Mouse (Mus musculus) ES-Bruce4 (cell line): ENCODE measurements at regions not wholly inside any gene's neighbourhood (a gene's known extent, or its start where the extent isn't known, plus 50 kb on each side); places are given as distances from the start of the nearest gene placed in this dataset.

Source experiments
- H3K27ac ChIP-seq: 2 replicates; pipeline ENCODE4 v1.5.1; 2012; ENCODE audit warnings: low read length, inconsistent platforms; ENCODE audit not compliant: insufficient read depth
- H3K27me3 ChIP-seq: 2 replicates; pipeline ENCODE4 v1.6.1; 2012; ENCODE audit warnings: mild to moderate bottlenecking, low read length, inconsistent platforms; ENCODE audit not compliant: control insufficient read depth, poor library complexity, insufficient read depth, severe bottlenecking
- H3K36me3 ChIP-seq: 2 replicates; pipeline ENCODE4 v1.6.1; 2012; ENCODE audit warnings: inconsistent platforms, mild to moderate bottlenecking, low read length, moderate library complexity; ENCODE audit not compliant: control insufficient read depth, poor library complexity, insufficient read depth, severe bottlenecking
- H3K4me1 ChIP-seq: one replicate; pipeline ENCODE4 v1.8.1; 2011; ENCODE audit warnings: low read length; ENCODE audit not compliant: control insufficient read depth, insufficient read depth
- H3K4me3 ChIP-seq: 2 replicates; pipeline ENCODE4 v1.5.1; 2011; ENCODE audit warnings: low read depth, mild to moderate bottlenecking, low read length
- H3K9ac ChIP-seq: 2 replicates; pipeline ENCODE4 v1.6.1; 2012; ENCODE audit warnings: low read depth, mild to moderate bottlenecking, inconsistent platforms; ENCODE audit not compliant: poor library complexity, severe bottlenecking
- H3K9me3 ChIP-seq: replicated peaks from 2 replicates; pipeline ENCODE4 v1.6.1; 2012; ENCODE audit warnings: mild to moderate bottlenecking, low read length, inconsistent platforms; ENCODE audit not compliant: control insufficient read depth, poor library complexity, insufficient read depth, severe bottlenecking
- CTCF ChIP-seq: IDR thresholded peaks from one replicate; pipeline ENCODE4 v1.8.1; 2011; ENCODE audit warnings: low read depth, low read length
- EP300 ChIP-seq: IDR thresholded peaks from 2 replicates; pipeline ENCODE4 v1.6.1; 2011; ENCODE audit warnings: low read depth, low read length; ENCODE audit not compliant: insufficient read depth
- POLR2A ChIP-seq: IDR thresholded peaks from one replicate; pipeline ENCODE4 v1.8.1; 2011; ENCODE audit warnings: low read length; ENCODE audit not compliant: insufficient read depth

GRCm38 (mm10) chr2:147529161-147529560 lies 167.4 kb downstream of the Pax1 start:
- no peaks in the 10 kb centered on the region for H3K9me3 ChIP-seq

GRCm38 (mm10) chr2:147515436-147515835 lies 153.7 kb downstream of the Pax1 start:
- no peak overlapping the region for H3K27ac ChIP-seq
- TF ChIP-seq POLR2A: no peak
- no peak for TF ChIP-seq EP300
- TF ChIP-seq CTCF: no peak

More at GRCm38 (mm10) chr2:147529161-147529560, 167.4 kb downstream of the Pax1 start:
- H3K36me3 ChIP-seq: no peaks in the 10 kb centered on the region
- no peak overlapping the region for H3K9ac ChIP-seq
- no peaks in the 10 kb centered on the region for H3K27me3 ChIP-seq
- no peak overlapping the region for H3K4me3 ChIP-seq
- H3K27ac ChIP-seq: no peak overlapping the region
- H3K4me1 ChIP-seq: no peaks in the 10 kb centered on the region
- TF ChIP-seq CTCF: no peak
- no peak for TF ChIP-seq EP300
- TF ChIP-seq POLR2A: no peak

GRCm38 (mm10) chr2:147514748-147515147 lies 153.0 kb downstream of the Pax1 start:
- H3K4me1 ChIP-seq: no peaks in the 10 kb centered on the region
- TF ChIP-seq EP300: no peak
- no peak for TF ChIP-seq CTCF
- H3K9me3 ChIP-seq: no peaks in the 10 kb centered on the region
- no peaks in the 10 kb centered on the region for H3K36me3 ChIP-seq
- no peak overlapping the region for H3K4me3 ChIP-seq
- H3K9ac ChIP-seq: no peak overlapping the region
- H3K27me3 ChIP-seq: 0 out of 2 replicates have a peak, but pooled peaks cover 1% of the 10 kb centered on the region
- H3K27ac ChIP-seq: no peak overlapping the region

More at GRCm38 (mm10) chr2:147515436-147515835, 153.7 kb downstream of the Pax1 start:
- Histone ChIP-seq H3K9me3 (no peaks in the 10 kb centered on the region), H3K4me1 (no peaks in the 10 kb centered on the region), H3K4me3 (no peak overlapping the region), H3K9ac (no peak overlapping the region), H3K36me3 (no peaks in the 10 kb centered on the region), H3K27me3 (0 out of 2 replicates have a peak, but pooled peaks cover 1% of the 10 kb centered on the region)

GRCm38 (mm10) chr2:147503962-147504361 lies 142.2 kb downstream of the Pax1 start:
- H3K36me3 ChIP-seq: no peaks in the 10 kb centered on the region
- no peaks in the 10 kb centered on the region for H3K4me1 ChIP-seq
- H3K9me3 ChIP-seq: no peaks in the 10 kb centered on the region
- no peaks in the 10 kb centered on the region for H3K27me3 ChIP-seq
- TF ChIP-seq EP300 (no peak), POLR2A (no peak), CTCF (no peak)
- H3K9ac ChIP-seq: no peak overlapping the region
- H3K4me3 ChIP-seq: no peak overlapping the region
- H3K27ac ChIP-seq: no peak overlapping the region

- H3K9ac ChIP-seq: no peak overlapping the region
Measured at GRCm38 (mm10) chr2:147498731-147499130, 137.0 kb downstream of the Pax1 start.

GRCm38 (mm10) chr2:147455932-147456331 lies 94.2 kb downstream of the Pax1 start:
- Histone ChIP-seq H3K4me3 (no peak overlapping the region), H3K27ac (no peak overlapping the region), H3K9me3 (no peaks in the 10 kb centered on the region), H3K27me3 (no peaks in the 10 kb centered on the region), H3K36me3 (no peaks in the 10 kb centered on the region), H3K4me1 (no peaks in the 10 kb centered on the region), H3K9ac (no peak overlapping the region)
- TF ChIP-seq EP300: no peak
- no peak for TF ChIP-seq CTCF
- TF ChIP-seq POLR2A: no peak

More at GRCm38 (mm10) chr2:147498731-147499130, 137.0 kb downstream of the Pax1 start:
- no peaks in the 10 kb centered on the region for H3K27me3 ChIP-seq
- no peaks in the 10 kb centered on the region for H3K36me3 ChIP-seq
- no peaks in the 10 kb centered on the region for H3K4me1 ChIP-seq
- H3K27ac ChIP-seq: no peak overlapping the region
- H3K4me3 ChIP-seq: no peak overlapping the region
- no peak for TF ChIP-seq POLR2A
- no peak for TF ChIP-seq CTCF
- no peak for TF ChIP-seq EP300
- H3K9me3 ChIP-seq: no peaks in the 10 kb centered on the region
